Mouse (Mus musculus): ENCODE data around the gene Apon.

GRCm38 (mm10) chr10:128281682-128282081 is 27.8 kb downstream of the Apon start:
- TF ChIP-seq CTCF (IDR thresholded peaks at IDR 0.05; ENCODE audit: low read depth, low read length) (no peak), POLR2A (IDR thresholded peaks at IDR 0.05; ENCODE audit: borderline replicate concordance, low read depth, low read length) (no peak)

Measured in bone marrow macrophage, adult 2 months (primary cell).